Mouse (Mus musculus) embryonic stem cell, embryonic (primary cell): ENCODE measurements around the gene Casp3.

Experiments
- CTCF ChIA-PET, 4 experiments: fragments of 300-600 bp in 2 of 4; fragments of 350-600 bp in 2 of 4; sonication (Branson Sonifier 250); formaldehyde crosslinking; loops; one replicate each; lab custom pipeline; 2022; ENCODE audit warnings: inconsistent platforms in 2 of 4; lab: Charles Lee
- POLR2A ChIA-PET, 4 experiments: fragments of 300-600 bp in 2 of 4; fragments of 350-600 bp in 2 of 4; sonication (Branson Sonifier 250); formaldehyde crosslinking; loops; one replicate each; lab custom pipeline; 2022; ENCODE audit warnings: antibody characterized with exemption in 4 of 4, inconsistent platforms in 1 of 4; lab: Charles Lee

Gene Casp3

DNA sequence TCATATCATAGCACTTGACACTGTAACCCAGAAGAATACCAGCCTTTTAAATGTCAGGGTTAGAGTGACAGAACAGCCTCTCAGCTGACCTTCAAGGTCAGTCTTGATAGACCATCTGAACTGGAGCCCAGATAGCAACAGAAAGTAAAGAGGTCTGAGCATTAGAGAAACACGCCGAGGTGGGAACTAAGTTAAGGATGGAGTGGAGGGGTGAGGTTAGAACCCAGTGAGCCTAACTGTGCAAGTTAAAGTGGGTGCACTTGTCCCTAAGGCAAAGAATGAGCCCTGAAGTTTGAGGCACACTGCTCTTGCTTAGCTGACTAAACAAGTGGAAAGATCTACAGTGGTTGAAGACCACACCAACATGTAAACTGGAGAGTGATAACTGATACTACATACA, 19.0 kb upstream of the Casp3 start:
- POLR2A ChIA-PET = interaction anchor here in 2 of 4 experiments (0.5 to 2.8 kb wide), 4 partner anchors 19 to 170 kb away, joined by 3 to 11 read pairs (median 7); partner anchors contain the start of genes Casp3 (in 2 of the 2) and Primpol (in 2 of the 2)
- CTCF ChIA-PET = no interaction called here

GRCm38 (mm10) chr8:46598753-46599152, 18.3 kb upstream of the Casp3 start:
- ChIA-PET POLR2A (interaction anchor here in 3 of 4 experiments (0.5 to 2.8 kb wide), 8 partner anchors 15 to 931 kb away, joined by 3 to 20 read pairs (median 5); partner anchors contain the start of genes Casp3 (in 2 of the 3) and Primpol (in 2 of the 3)), CTCF (no interaction called here)

- ChIA-PET POLR2A (interaction anchor here in 2 of 4 experiments (0.7 to 1.5 kb wide), 2 partner anchors 14 to 18 kb away, joined by 3 to 11 read pairs; partner anchors contain the start of genes Casp3 (in 1 of the 2) and Primpol (in 1 of the 2)), CTCF (no interaction called here)
Observed at GRCm38 (mm10) chr8:46599314-46599904, 17.7 kb upstream of the Casp3 start.

DNA sequence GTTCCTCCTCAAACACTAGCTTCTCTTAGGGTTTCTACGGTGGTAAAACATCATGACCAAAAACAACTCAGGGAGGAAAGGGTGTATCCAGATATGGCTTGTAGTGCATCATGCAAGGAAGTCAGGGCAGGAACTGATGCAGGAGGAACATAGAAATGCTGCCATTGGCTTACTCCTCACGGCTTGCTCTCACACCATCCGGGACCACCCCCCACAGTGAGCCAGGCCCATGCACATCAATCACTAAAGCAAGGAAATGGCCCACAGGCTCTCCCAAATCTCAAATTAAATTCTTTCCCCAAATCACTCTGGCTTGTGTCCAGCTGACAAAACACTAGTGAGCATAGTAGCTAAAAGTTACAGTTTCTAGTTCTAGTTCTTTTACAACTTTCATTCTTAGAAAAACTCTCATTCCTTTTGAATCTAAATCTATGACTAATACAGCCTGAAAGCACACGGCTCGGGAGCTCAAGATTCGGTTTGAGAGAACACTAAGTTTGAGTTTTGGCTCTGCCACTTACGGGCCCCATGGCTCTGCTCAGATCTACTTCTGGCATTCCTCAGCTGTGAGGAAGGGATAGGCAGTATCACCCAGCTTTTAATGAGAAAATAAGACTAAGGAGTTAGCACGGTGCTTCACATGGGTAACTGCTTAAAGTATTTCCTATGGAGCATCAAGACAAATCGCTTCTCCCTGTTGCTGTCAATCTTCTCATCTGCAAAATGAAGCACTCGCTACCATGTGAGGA, 16.0 kb upstream of the Casp3 start:
- ChIA-PET POLR2A (interaction anchor here in 2 of 4 experiments (1.4 to 2.6 kb wide), 4 partner anchors 16 to 22 kb away, joined by 3 to 21 read pairs (median 10); partner anchors contain the start of genes Casp3 (in 2 of the 2) and Primpol (in 2 of the 2)), CTCF (interaction anchor here in 1 of 4 experiments (0.6 kb wide), 1 partner anchor 191 kb away, joined by 3 read pairs; no protein-coding TSS in a partner anchor)

GRCm38 (mm10) chr8:46603587-46603986, 13.5 kb upstream of the Casp3 start:
- ChIA-PET CTCF (no interaction called here), POLR2A (no interaction called here)

DNA sequence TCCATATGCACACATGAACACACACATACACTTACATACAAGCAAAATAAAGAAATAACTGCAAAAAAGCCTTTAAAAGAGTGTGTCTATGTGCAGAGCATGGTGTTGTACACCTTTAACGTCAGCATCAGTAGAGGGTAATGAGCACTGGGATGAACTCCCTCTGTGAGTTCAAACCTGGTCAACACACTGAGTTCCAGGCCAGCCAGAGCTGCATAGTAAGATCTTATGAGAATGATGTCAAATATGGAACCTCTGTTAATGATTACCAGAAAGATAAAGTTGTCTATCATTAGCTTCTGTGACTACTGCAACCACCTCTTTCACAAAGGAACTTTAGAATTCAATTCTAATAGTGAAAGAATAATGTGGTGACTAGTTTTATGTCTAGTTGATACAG, 10.2 kb upstream of the Casp3 start:
- POLR2A ChIA-PET = interaction anchor here in 3 of 4 experiments (0.6 to 2.7 kb wide), 3 partner anchors 10 kb away, joined by 3 to 24 read pairs (median 14); partner anchors contain the start of genes Casp3 (in 3 of the 3) and Primpol (in 3 of the 3)
- CTCF ChIA-PET = interaction anchor here in 1 of 4 experiments (0.5 kb wide), 1 partner anchor 48 kb away, joined by 3 read pairs; no protein-coding TSS in a partner anchor

DNA sequence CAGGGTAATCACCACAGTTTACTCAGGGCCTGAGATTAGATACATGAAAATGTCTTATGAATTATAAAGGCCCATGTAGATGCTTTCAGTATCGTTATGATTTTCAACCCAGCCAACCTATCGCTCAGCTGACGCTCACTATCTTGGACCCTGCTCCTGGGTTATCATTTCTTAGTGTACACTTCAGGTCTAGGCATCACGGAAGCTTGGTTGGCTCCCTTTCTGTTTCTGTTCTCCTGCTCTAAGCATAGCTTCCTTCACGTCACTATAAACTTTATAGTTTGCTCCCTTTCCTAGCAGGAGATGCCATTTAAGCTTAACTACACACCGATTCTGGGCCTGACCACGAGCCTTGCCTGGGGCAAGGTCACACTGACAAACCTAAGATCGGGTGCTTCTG, 5.5 kb upstream of the Casp3 start:
- ChIA-PET POLR2A (interaction anchor here in 1 of 4 experiments (0.6 kb wide), 1 partner anchor 134 kb away, joined by 3 read pairs; no protein-coding TSS in a partner anchor), CTCF (no interaction called here)

GRCm38 (mm10) chr8:46612913-46613312, 4.2 kb upstream of the Casp3 start:
- ChIA-PET CTCF (interaction anchor here in 1 of 4 experiments (0.6 to 0.7 kb wide), 2 partner anchors 323 to 608 kb away, joined by 4 to 7 read pairs; no protein-coding TSS in a partner anchor), POLR2A (interaction anchor here in 2 of 4 experiments (0.6 to 1.1 kb wide), 6 partner anchors 16 to 607 kb away, joined by 3 to 5 read pairs (median 3); partner anchors contain the start of gene Slc25a4 (in 1 of the 2))

- ChIA-PET CTCF (interaction anchor here in 1 of 4 experiments (0.6 to 0.7 kb wide), 2 partner anchors 323 to 607 kb away, joined by 4 to 7 read pairs; no protein-coding TSS in a partner anchor), POLR2A (interaction anchor here in 2 of 4 experiments (0.6 to 1.1 kb wide), 7 partner anchors 14 to 606 kb away, joined by 3 to 5 read pairs (median 3); partner anchors contain the start of gene Slc25a4 (in 1 of the 2))
Observed at GRCm38 (mm10) chr8:46613377-46613776, 3.7 kb upstream of the Casp3 start.

GRCm38 (mm10) chr8:46615936-46616335, 1.2 kb upstream of the Casp3 start:
- CTCF ChIA-PET = no interaction called here

DNA sequence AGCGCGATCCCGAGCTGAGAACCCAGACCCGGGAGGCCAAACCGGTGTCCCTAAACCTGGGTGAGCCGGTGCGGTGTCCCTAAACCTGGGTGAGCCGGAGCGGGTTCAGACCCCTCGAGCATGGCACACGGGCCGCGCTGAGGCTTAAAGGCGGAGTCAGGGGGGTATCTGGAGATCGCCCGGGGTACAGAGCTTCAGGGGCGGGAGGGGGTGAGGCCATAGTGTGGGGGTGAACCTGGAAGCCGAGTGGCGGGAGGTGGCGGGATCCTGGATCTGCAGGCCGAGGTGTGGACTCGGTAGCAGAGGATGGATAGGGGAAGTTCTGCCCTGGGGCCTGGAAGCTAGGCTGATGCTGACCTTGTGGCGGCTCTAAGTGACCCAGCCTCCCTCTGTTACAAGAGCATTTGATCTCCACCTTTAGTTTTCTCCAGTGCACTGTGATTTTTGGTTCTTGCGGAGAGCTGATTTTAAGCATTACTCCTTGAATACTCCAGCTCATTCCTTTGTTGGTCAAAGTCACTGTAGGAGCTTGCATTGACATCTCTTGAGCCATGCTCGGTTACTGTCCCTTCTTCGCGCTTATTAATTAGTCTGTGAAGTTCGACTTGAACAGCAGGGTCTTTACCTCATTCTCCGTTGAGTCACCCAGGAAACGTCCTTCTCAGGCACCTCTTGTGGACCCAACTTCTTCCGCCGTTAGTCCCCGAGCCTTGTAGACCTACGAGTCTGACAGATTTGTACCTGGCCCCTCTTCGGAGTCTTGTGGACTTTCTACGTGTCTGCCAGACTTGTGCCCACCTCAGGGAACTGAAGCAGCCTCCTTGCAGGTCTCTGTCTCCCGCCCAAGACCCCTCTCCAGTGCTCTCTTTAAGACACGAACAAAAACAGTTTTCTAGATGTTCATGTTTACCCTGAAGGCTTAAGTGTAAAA, 864 bp downstream of the Casp3 start:
- ChIA-PET CTCF (interaction anchor here in 3 of 4 experiments (0.6 to 0.7 kb wide), 3 partner anchors 58 to 254 kb away, joined by 3 to 6 read pairs (median 4); no protein-coding TSS in a partner anchor), POLR2A (interaction anchor here (0.5 to 3.8 kb wide), 116 partner anchors 8 to 1057 kb away, joined by 3 to 55 read pairs (median 4); partner anchors contain the start of genes Acsl1 (in 3 of the 4), Cenpu (in 3 of the 4), Slc25a4 (in 3 of the 4) and Helt (in 1 of the 4))

More at GRCm38 (mm10) chr8:46615936-46616335, 1.2 kb upstream of the Casp3 start:
- POLR2A ChIA-PET = interaction anchor here in 2 of 4 experiments (1.1 to 3.8 kb wide), 7 partner anchors 8 to 101 kb away, joined by 3 to 46 read pairs (median 13); partner anchors contain the start of gene Cenpu (in 1 of the 2)

DNA sequence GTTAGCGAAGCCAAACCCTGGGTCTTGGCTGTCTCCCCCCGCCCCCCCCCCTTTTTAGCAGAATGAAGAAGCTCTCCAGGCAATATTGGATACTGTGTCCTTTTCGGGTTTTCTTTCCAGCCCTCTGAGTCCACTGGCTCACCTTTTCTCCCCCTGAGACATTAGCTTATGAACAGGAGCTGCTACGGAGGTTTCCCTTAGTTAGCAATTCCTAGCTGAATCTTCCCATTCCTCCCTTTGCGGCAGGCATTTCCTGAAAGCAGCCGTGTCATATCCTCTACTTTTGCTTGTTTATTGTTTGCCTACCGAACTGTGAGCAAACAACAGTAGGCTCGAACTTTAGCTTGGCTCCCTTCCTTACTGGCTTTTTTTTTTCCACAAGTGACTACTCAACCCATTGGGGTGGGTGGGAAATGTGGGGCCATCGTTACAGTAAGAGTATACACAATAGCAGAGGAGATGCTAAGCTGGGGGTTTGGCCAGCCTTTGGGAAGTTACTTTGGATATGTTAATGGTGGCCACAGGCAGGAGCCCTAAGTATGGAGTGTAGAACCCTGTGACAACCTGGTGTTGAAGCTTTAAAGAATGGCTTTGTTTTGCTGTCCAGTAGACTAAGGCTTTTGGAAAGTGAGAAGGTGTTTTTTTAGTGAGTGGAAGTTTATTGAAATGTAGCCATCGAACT, 1.7 kb downstream of the Casp3 start:
- ChIA-PET CTCF (interaction anchor here in 2 of 4 experiments (0.6 to 0.7 kb wide), 3 partner anchors 39 to 104 kb away, joined by 3 to 6 read pairs (median 4); no protein-coding TSS in a partner anchor), POLR2A (interaction anchor here in 3 of 4 experiments (0.5 to 3.8 kb wide), 45 partner anchors 7 to 1056 kb away, joined by 3 to 55 read pairs (median 5); partner anchors contain the start of genes Acsl1 (in 2 of the 3), Cenpu (in 2 of the 3), Slc25a4 (in 2 of the 3) and Ing2 (in 1 of the 3))

GRCm38 (mm10) chr8:46622446-46623270, 5.6 kb downstream of the Casp3 start:
- ChIA-PET CTCF (no interaction called here), POLR2A (interaction anchor here in 2 of 4 experiments (0.7 to 1.8 kb wide), 5 partner anchors 10 to 55 kb away, joined by 3 to 6 read pairs (median 4); no protein-coding TSS in a partner anchor)

- ChIA-PET POLR2A (interaction anchor here in 3 of 4 experiments (1.6 to 6.7 kb wide), 3 partner anchors 7 to 8 kb away, joined by 5 to 55 read pairs (median 18); partner anchors contain the start of genes Casp3 (in 2 of the 3) and Primpol (in 2 of the 3)), CTCF (interaction anchor here in 1 of 4 experiments (0.5 kb wide), 1 partner anchor 384 kb away, joined by 3 read pairs; no protein-coding TSS in a partner anchor)
Observed at GRCm38 (mm10) chr8:46625166-46625565, 8.1 kb downstream of the Casp3 start.

GRCm38 (mm10) chr8:46626642-46627041, 9.6 kb downstream of the Casp3 start:
- POLR2A ChIA-PET = interaction anchor here in 3 of 4 experiments (1.6 to 6.7 kb wide), 4 partner anchors 9 to 10 kb away, joined by 3 to 55 read pairs (median 12); partner anchors contain the start of genes Primpol (in 3 of the 3) and Casp3 (in 2 of the 3)
- CTCF ChIA-PET = no interaction called here
